Mouse (Mus musculus) ES-E14 (cell line): ENCODE data around the gene Prkcb. TPM values are rescaled to one million over a fixed set of nuclear protein-coding genes. Genes with fewer than 3 reads are reported as not detected.

Experiments
- DNase-seq: peaks from one replicate; pipeline ENCODE4 v3.0.0-alpha.2; 2013; ENCODE audit warnings: low read depth, low spot score
- H3K27ac ChIP-seq: 2 replicates; pipeline ENCODE4 v1.5.1; 2012; ENCODE audit warnings: low read depth, mild to moderate bottlenecking, low read length, moderate library complexity, mixed read lengths; ENCODE audit not compliant: poor library complexity, insufficient read depth, severe bottlenecking
- H3K36me3 ChIP-seq: 2 replicates; pipeline ENCODE4 v1.6.1; 2012; ENCODE audit warnings: mild to moderate bottlenecking, low read length, moderate library complexity, mixed read lengths; ENCODE audit not compliant: control insufficient read depth, poor library complexity, insufficient read depth, severe bottlenecking
- H3K4me1 ChIP-seq, 2 experiments: fragments of 150-350 bp in 1 of 2; sonication (generic) in 1 of 2; 2 replicates each; pipeline ENCODE4 v1.6.1; 2012; ENCODE audit warnings: low read length in 2 of 2, mild to moderate bottlenecking in 1 of 2, mixed read lengths in 1 of 2; ENCODE audit not compliant: control insufficient read depth in 2 of 2, insufficient read depth in 2 of 2, poor library complexity in 1 of 2
- H3K4me3 ChIP-seq, 2 experiments: fragments of 150-350 bp in 1 of 2; sonication (generic) in 1 of 2; 2 replicates each; pipeline ENCODE4 v1.5.1; 2012; ENCODE audit warnings: low read length in 2 of 2, low read depth in 1 of 2, mild to moderate bottlenecking in 1 of 2, mixed read lengths in 1 of 2; ENCODE audit not compliant: insufficient read depth in 1 of 2, poor library complexity in 1 of 2, severe bottlenecking in 1 of 2
- H3K9ac ChIP-seq: 2 replicates; pipeline ENCODE4 v1.6.1; 2012; ENCODE audit warnings: low read depth, mild to moderate bottlenecking, low read length, mixed read lengths; ENCODE audit not compliant: poor library complexity, insufficient read depth, severe bottlenecking
- H3K9me3 ChIP-seq: fragments of 150-350 bp; sonication (generic); 2 replicates; pipeline ENCODE4 v1.6.1; 2012; ENCODE audit warnings: low read depth, mild to moderate bottlenecking, low read length; ENCODE audit not compliant: control insufficient read depth, insufficient read depth
- CHD2 ChIP-seq: IDR thresholded peaks from 2 replicates; pipeline ENCODE4 v1.6.1; 2014; ENCODE audit warnings: mild to moderate bottlenecking, low read depth, low read length, inconsistent platforms
- HCFC1 ChIP-seq: IDR thresholded peaks from 2 replicates; pipeline ENCODE4 v1.6.1; 2012; ENCODE audit warnings: low read length, inconsistent platforms, borderline replicate concordance; ENCODE audit not compliant: insufficient read depth
- MAFK ChIP-seq: IDR thresholded peaks from 2 replicates; pipeline ENCODE4 v1.6.1; 2014; ENCODE audit warnings: mild to moderate bottlenecking, low read depth, low read length, inconsistent platforms; ENCODE audit not compliant: insufficient read depth
- ZC3H11A ChIP-seq: IDR thresholded peaks from 2 replicates; pipeline ENCODE4 v1.6.1; 2012; ENCODE audit warnings: low read depth, mild to moderate bottlenecking, inconsistent platforms, low read length, borderline replicate concordance
- ZNF384 ChIP-seq: IDR thresholded peaks from 2 replicates; pipeline ENCODE4 v1.6.1; 2012; ENCODE audit warnings: low read depth, low read length, inconsistent platforms
- in situ Hi-C, 2 experiments: fragments of 600-800 bp; cut with MboI; formaldehyde crosslinking; loops; one replicate each; pipeline ENCODE4 v1.15.1; 2025; ENCODE audit warnings: low sequenced_read_pairs in 2 of 2, inconsistent platforms in 1 of 2; ENCODE audit not compliant: unreplicated experiment in 2 of 2
- total RNA-seq: library from RNA; depleted of rRNA; stranded (reverse); fragments of 300-350 nt; gene quantifications from 2 replicates; pipeline ENCODE4 v1.2.3, GENCODE M21; 2012

Gene Prkcb
- total RNA-seq, 1 experiment, result 6.1 TPM

GRCm38 (mm10) chr7:122562586-122562985 is 274.0 kb downstream of the Prkcb start:
- no peak for TF ChIP-seq ZC3H11A
- no peak for TF ChIP-seq ZNF384
- no peak for TF ChIP-seq HCFC1
- TF ChIP-seq MAFK, result no peak
- TF ChIP-seq CHD2, result no peak
- H3K27ac ChIP-seq, result no peak overlapping the region
- H3K9ac ChIP-seq, result no peak overlapping the region
- no peaks in the 10 kb centered on the region for H3K36me3 ChIP-seq
- no peaks in the 10 kb centered on the region for H3K4me1 ChIP-seq
- in situ Hi-C loops, result no loop called here
- no peak for DNase-seq
- H3K9me3 ChIP-seq, result no peaks in the 10 kb centered on the region
- no peak overlapping the region for H3K4me3 ChIP-seq

- H3K27ac ChIP-seq, result no peak overlapping the region
- H3K9me3 ChIP-seq, result no peaks in the 10 kb centered on the region
- H3K36me3 ChIP-seq, result no peaks in the 10 kb centered on the region
- H3K4me3 ChIP-seq, result no peak overlapping the region
- H3K9ac ChIP-seq, result no peak overlapping the region
- peaks cover 0 to 3% of the 10 kb centered on the region in 2 experiments; a peak in 1 of 4 replicates for H3K4me1 ChIP-seq
- in situ Hi-C loops, result no loop called here
- TF ChIP-seq ZNF384 (no peak), HCFC1 (no peak), MAFK (no peak), ZC3H11A (no peak)
- DNase-seq, result no peak
Measured at GRCm38 (mm10) chr7:122565371-122565770, 276.8 kb downstream of the Prkcb start.

- TF ChIP-seq ZC3H11A, result no peak
- TF ChIP-seq ZNF384, result no peak
- TF ChIP-seq CHD2, result no peak
- no peak for TF ChIP-seq MAFK
- TF ChIP-seq HCFC1, result no peak
- Histone ChIP-seq H3K36me3 (no peaks in the 10 kb centered on the region), H3K4me3 (no peak overlapping the region), H3K9me3 (no peaks in the 10 kb centered on the region), H3K9ac (no peak overlapping the region), H3K4me1 (peaks cover 0 to 3% of the 10 kb centered on the region in 2 experiments; a peak in 1 of 4 replicates), H3K27ac (no peak overlapping the region)
- in situ Hi-C loops, result no loop called here
- DNase-seq, result no peak
Measured at GRCm38 (mm10) chr7:122566011-122566410, 277.5 kb downstream of the Prkcb start.

GRCm38 (mm10) chr7:122568787-122569186 is 280.2 kb downstream of the Prkcb start:
- peaks cover 0 to 3% of the 10 kb centered on the region in 2 experiments; a peak in 1 of 4 replicates for H3K4me1 ChIP-seq
- H3K36me3 ChIP-seq, result no peaks in the 10 kb centered on the region
- TF ChIP-seq ZNF384 (no peak), HCFC1 (no peak), ZC3H11A (no peak), CHD2 (no peak), MAFK (no peak)
- H3K9me3 ChIP-seq, result no peaks in the 10 kb centered on the region
- no peak overlapping the region for H3K4me3 ChIP-seq
- DNase-seq, result no peak
- H3K9ac ChIP-seq, result no peak overlapping the region
- H3K27ac ChIP-seq, result no peak overlapping the region
- in situ Hi-C loops, result no loop called here

- Histone ChIP-seq H3K36me3 (no peaks in the 10 kb centered on the region), H3K4me1 (peaks cover 4 to 8% of the 10 kb centered on the region in 2 experiments; a peak in 2 of 4 replicates), H3K9me3 (no peaks in the 10 kb centered on the region), H3K27ac (no peak overlapping the region), H3K9ac (no peak overlapping the region), H3K4me3 (no peak overlapping the region)
- TF ChIP-seq ZC3H11A (no peak), CHD2 (no peak), MAFK (no peak), ZNF384 (no peak), HCFC1 (no peak)
- DNase-seq, result no peak
- in situ Hi-C loops, result no loop called here
Measured at GRCm38 (mm10) chr7:122570407-122570806, 281.9 kb downstream of the Prkcb start.
